8 mouse cellular contexts compared by ENCODE assay signal in the genomic region with DNA sequence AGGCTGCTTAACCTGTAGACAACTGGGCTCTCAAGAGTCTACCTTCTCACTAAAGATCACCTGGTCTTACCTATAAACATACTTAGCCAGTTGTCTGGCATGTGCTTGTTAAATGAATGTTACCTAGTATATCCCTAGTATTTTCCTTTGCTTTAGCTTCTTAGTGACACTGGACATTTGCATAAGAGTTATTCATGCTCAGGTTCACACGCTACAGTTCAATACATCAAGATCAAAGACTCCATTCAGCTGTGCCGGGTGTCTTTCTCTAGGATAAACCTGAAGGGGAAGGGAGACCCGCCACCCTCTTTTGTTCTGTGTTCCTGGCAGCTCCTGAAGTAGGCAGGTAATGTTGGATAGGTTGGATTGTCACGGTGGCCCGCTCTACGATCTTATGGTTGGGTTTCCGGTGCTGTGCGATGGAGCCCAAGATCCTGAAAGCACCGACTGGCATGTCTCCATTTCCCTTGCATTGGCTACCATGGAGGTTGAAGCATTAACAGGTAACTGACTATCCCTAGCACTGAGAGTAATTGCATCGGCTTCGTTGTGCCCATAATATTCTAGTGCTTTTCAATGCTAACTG. TPM values are rescaled to one million over a fixed set of nuclear protein-coding genes. Genes with fewer than 3 reads are reported as not detected.
A peak's percentile ranks its signal among the peaks of the same experiment; 100 is the strongest.
DNase-seq lines count a peak whose midpoint lies in the region; ATAC-seq and TF ChIP-seq lines count a peak whose summit lies in the region.

No protein-coding gene starts in this region.

- H3K4me1 ChIP-seq in erythroblast, embryonic 14.5 days (ENCODE audit: control insufficient read depth), result peaks cover 75% of the 10 kb centered on the region
- H3K4me1 ChIP-seq in thymus, adult 2 months (replicated peaks; ENCODE audit: control insufficient read depth, insufficient read depth, low read length), result peaks cover 33% of the 10 kb centered on the region
- H3K4me1 ChIP-seq in limb, embryonic 14.5 days (ENCODE audit: control insufficient read depth, insufficient read depth, low read length), result peaks cover 30% of the 10 kb centered on the region

- H3K36me3 ChIP-seq in erythroblast, embryonic 14.5 days (ENCODE audit: control insufficient read depth), result peaks cover 3% of the 10 kb centered on the region; the same call in 1 of the 2 replicates
- no peaks in the 10 kb centered on the region for H3K36me3 ChIP-seq in thymus, adult 2 months (ENCODE audit: control insufficient read depth, insufficient read depth, low read length)
- no peaks in the 10 kb centered on the region; the same call in 1 of the 2 replicates for H3K36me3 ChIP-seq in limb, embryonic 14.5 days (ENCODE audit: control insufficient read depth, insufficient read depth, low read length)

- H3K27me3 ChIP-seq in erythroblast, embryonic 14.5 days (ENCODE audit: control insufficient read depth), result no peaks in the 10 kb centered on the region
- no peaks in the 10 kb centered on the region for H3K27me3 ChIP-seq in thymus, adult 2 months (ENCODE audit: control insufficient read depth, insufficient read depth, low read length)
- H3K27me3 ChIP-seq in limb, embryonic 14.5 days (ENCODE audit: control insufficient read depth, insufficient read depth, low read length), result no peaks in the 10 kb centered on the region

- no peak for TF ChIP-seq POLR2A in thymus, adult 2 months (IDR thresholded peaks at IDR 0.05; ENCODE audit: control insufficient read depth, extremely low read depth, insufficient read depth, low read length, poor library complexity)
- TF ChIP-seq POLR2A in limb, embryonic 14.5 days (IDR thresholded peaks at IDR 0.05; ENCODE audit: borderline replicate concordance, extremely low read depth, insufficient read depth, insufficient read length), result no peak

- peak overlapping the region; percentile 79 for H3K4me2 ChIP-seq in limb, embryonic 14.5 days (replicated peaks; ENCODE audit: low read depth, low read length, severe bottlenecking)

- no peak overlapping the region for H3K9ac ChIP-seq in limb, embryonic 14.5 days (ENCODE audit: low read depth, low read length, severe bottlenecking)

- ATAC-seq in erythroblast, adult 5-6 weeks (replicated peaks; ENCODE audit: low FRiP score, poor library complexity, severe bottlenecking), result no peak
- no peak for ATAC-seq in limb, embryonic 14.5 days (ENCODE audit: low FRiP score, low read depth)

- TF ChIP-seq CTCF in thymus, adult 2 months (IDR thresholded peaks at IDR 0.05; ENCODE audit: borderline replicate concordance, control insufficient read depth, extremely low read depth, insufficient read depth, low read length, poor library complexity), result no peak

- DNase-seq in thymus, adult 2 months, result no peak
- DNase-seq in thymus, adult 18-20 months, result no peak
- DNase-seq in limb, embryonic 14.5 days (ENCODE audit: low spot score), result no peak
- no peak for DNase-seq in adipocyte (ENCODE audit: low spot score)
- no peak for DNase-seq in retina, embryonic 14.5 days (ENCODE audit: low spot score)
- no peak for DNase-seq in spleen, postnatal 14 days (ENCODE audit: low spot score in 2 of 2)

- no peaks in the 10 kb centered on the region for H3K9me3 ChIP-seq in erythroblast, embryonic 14.5 days (ENCODE audit: control insufficient read depth, low read length)
- no peaks in the 10 kb centered on the region for H3K9me3 ChIP-seq in limb, embryonic 14.5 days (ENCODE audit: control insufficient read depth, low read length)

- 33% methylated on average over 11 of the region's 11 CpGs for WGBS in thymus, adult 2 months
- WGBS in limb, embryonic 14.5 days, result 16% methylated on average over 11 of the region's 11 CpGs

- H3K27ac ChIP-seq in thymus, adult 2 months (ENCODE audit: control insufficient read depth, insufficient read depth, low read length), result peak overlapping the region; percentile 77; the same call in 1 of the 2 replicates
- H3K27ac ChIP-seq in limb, embryonic 14.5 days (replicated peaks; ENCODE audit: low read depth, low read length), result 0 out of 2 replicates have a peak overlapping the region, but pooled peaks have one; percentile 81

- H3K4me3 ChIP-seq in erythroblast, embryonic 14.5 days (replicated peaks), result peak overlapping the region; percentile 81
- H3K4me3 ChIP-seq in thymus, adult 2 months (ENCODE audit: control insufficient read depth, insufficient read depth, low read length), result no peak overlapping the region
- H3K4me3 ChIP-seq in limb, embryonic 14.5 days (replicated peaks; ENCODE audit: low read length), result peak overlapping the region; percentile 91

RNA-seq across cellular contexts. Expression of a gene that starts 1.7 kb away (rescaled TPM):
- polyA plus RNA-seq in erythroblast, embryonic 14.5 days (2012), result 3.4 and 3.7 TPM in 2 replicates
- 1.3 and 2.1 TPM in 2 replicates for total RNA-seq in erythroblast, adult 5-6 weeks (2015; ENCODE audit: low replicate concordance)
- total RNA-seq in erythroblast, adult 5-6 weeks (2017; ENCODE audit: low replicate concordance), result 0.68 and 2.1 TPM in 2 replicates
- polyA plus RNA-seq in thymus, adult 2 months (2012; rRNA removed), result 39.9 and 48.4 TPM in 2 replicates
- polyA plus RNA-seq in limb, embryonic 14.5 days (2012; rRNA removed), result 17.9 and 25.0 TPM in 2 replicates
- 6.0 and 7.1 TPM in 2 replicates for polyA plus RNA-seq in limb, embryonic 14.5 days (2014; fragmentation: Nextera tagmentation; extraction: Ambion mirVana)

RNA-seq across cellular contexts. Expression of a gene that starts 58.4 kb away (rescaled TPM):
- polyA plus RNA-seq in erythroblast, embryonic 14.5 days (2012), result 0.70 and 1.2 TPM in 2 replicates
- total RNA-seq in erythroblast, adult 5-6 weeks (2015; ENCODE audit: low replicate concordance), result 1.3 and 2.5 TPM in 2 replicates
- total RNA-seq in erythroblast, adult 5-6 weeks (2017; ENCODE audit: low replicate concordance), result 9.7 and 15.3 TPM in 2 replicates
- polyA plus RNA-seq in thymus, adult 2 months (2012; rRNA removed), result 3.2 and 5.3 TPM in 2 replicates
- polyA plus RNA-seq in limb, embryonic 14.5 days (2012; rRNA removed), result 11.3 and 17.0 TPM in 2 replicates
- polyA plus RNA-seq in limb, embryonic 14.5 days (2014; fragmentation: Nextera tagmentation; extraction: Ambion mirVana), result 30.9 and 33.7 TPM in 2 replicates
